Mouse (Mus musculus) E14TG2a.4 (cell line): ENCODE results near the gene Pianp.
"Not testable (repeated sequence)": the region's sequence is repeated elsewhere in the genome, so short reads cannot be mapped to it uniquely, and the experiment has no call there.

ENCODE experiments used
- H3K27me3 ChIP-seq: 2 replicates; pipeline ENCODE4 v1.6.1; 2014; ENCODE audit warnings: low read length, control low read depth; ENCODE audit not compliant: insufficient read depth
- H3K36me3 ChIP-seq: 2 replicates; pipeline ENCODE4 v1.6.1; 2014; ENCODE audit warnings: low read length, control low read depth; ENCODE audit not compliant: insufficient read depth
- H3K4me1 ChIP-seq: replicated peaks from 2 replicates; pipeline ENCODE4 v1.6.1; 2014; ENCODE audit warnings: low read depth, low read length, control low read depth
- H3K4me3 ChIP-seq: replicated peaks from 2 replicates; pipeline ENCODE4 v1.5.1; 2014; ENCODE audit warnings: mild to moderate bottlenecking, low read length
- H3K9me3 ChIP-seq: 2 replicates; pipeline ENCODE4 v1.6.1; 2014; ENCODE audit warnings: low read length, control low read depth
- CTCF ChIP-seq: conservative IDR thresholded peaks from 2 replicates; pipeline ENCODE4 v1.5.1; 2014; ENCODE audit warnings: low read length
- NANOG ChIP-seq: IDR thresholded peaks from 2 replicates; pipeline ENCODE4 v1.6.1; 2014; ENCODE audit warnings: borderline replicate concordance, low read length, mixed read lengths
- POU5F1 ChIP-seq: IDR thresholded peaks from 2 replicates; pipeline ENCODE4 v1.6.1; 2014; ENCODE audit warnings: low read length, borderline replicate concordance

The Pianp gene

DNA sequence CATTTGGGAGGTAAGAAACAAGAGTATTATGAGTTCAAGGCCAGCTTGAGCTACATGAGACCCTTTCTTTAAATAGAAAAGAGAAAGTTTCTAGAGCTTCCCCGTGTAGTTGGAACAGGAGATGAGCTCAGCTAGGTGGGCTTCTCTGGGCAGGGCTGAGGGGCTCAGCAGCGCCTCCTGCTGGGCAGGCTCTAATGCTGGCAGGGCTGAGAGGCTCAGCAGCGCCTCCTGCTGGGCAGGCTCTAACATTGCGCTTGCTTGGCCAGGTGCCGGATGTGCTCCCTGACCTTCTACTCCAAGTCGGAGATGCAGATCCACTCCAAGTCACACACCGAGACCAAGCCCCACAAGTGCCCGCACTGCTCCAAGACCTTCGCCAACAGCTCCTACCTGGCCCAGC, 34.0 kb downstream of the Pianp start:
- not testable (repeated sequence) for H3K4me3 ChIP-seq, H3K9me3 ChIP-seq, H3K27me3 ChIP-seq
- Histone ChIP-seq H3K36me3 (peaks cover 75% of the 10 kb centered on the region), H3K4me1 (peaks cover 17% of the 10 kb centered on the region)
- peak; percentile 96 for TF ChIP-seq CTCF

- Histone ChIP-seq H3K4me1 (peaks cover 17% of the 10 kb centered on the region), H3K4me3 (peak overlapping the region; percentile 50), H3K27me3 (no peaks in the 10 kb centered on the region), H3K36me3 (peaks cover 75% of the 10 kb centered on the region), H3K9me3 (no peaks in the 10 kb centered on the region)
- TF ChIP-seq POU5F1 (no peak), NANOG (no peak), CTCF (no peak)
Measured at GRCm38 (mm10) chr6:125031604-125032003, 35.1 kb downstream of the Pianp start.

- no peak for TF ChIP-seq NANOG
- TF ChIP-seq POU5F1, result no peak
- TF ChIP-seq CTCF, result no peak
- H3K9me3 ChIP-seq, result no peaks in the 10 kb centered on the region
- peaks cover 68% of the 10 kb centered on the region for H3K36me3 ChIP-seq
- no peaks in the 10 kb centered on the region for H3K27me3 ChIP-seq
- peaks cover 36% of the 10 kb centered on the region for H3K4me1 ChIP-seq
- peak overlapping the region; percentile 91 for H3K4me3 ChIP-seq
Measured at GRCm38 (mm10) chr6:125038666-125039065, 42.2 kb downstream of the Pianp start.

GRCm38 (mm10) chr6:125039131-125039530, 42.6 kb downstream of the Pianp start:
- no peak for TF ChIP-seq CTCF
- TF ChIP-seq POU5F1, result no peak
- no peak for TF ChIP-seq NANOG
- Histone ChIP-seq H3K36me3 (peaks cover 68% of the 10 kb centered on the region), H3K4me1 (peaks cover 36% of the 10 kb centered on the region)

GRCm38 (mm10) chr6:125039533-125040153, 43.1 kb downstream of the Pianp start, which contains the start of gene Ing4:
Gene Ing4 (plus strand): TSS chr6:125039760.
- Histone ChIP-seq H3K4me1 (peaks cover 36% of the 10 kb centered on the region), H3K9me3 (no peaks in the 10 kb centered on the region), H3K27me3 (no peaks in the 10 kb centered on the region), H3K36me3 (peaks cover 68% of the 10 kb centered on the region), H3K4me3 (peak within 1 kb of the TSS; percentile 91)
- TF ChIP-seq POU5F1 (no peak), NANOG (no peak), CTCF (no peak)

More at GRCm38 (mm10) chr6:125039131-125039530, 42.6 kb downstream of the Pianp start:
- Histone ChIP-seq H3K9me3 (no peaks in the 10 kb centered on the region), H3K4me3 (peak overlapping the region; percentile 91), H3K27me3 (no peaks in the 10 kb centered on the region)

GRCm38 (mm10) chr6:125040221-125040620, 43.7 kb downstream of the Pianp start:
- no peaks in the 10 kb centered on the region for H3K9me3 ChIP-seq
- H3K27me3 ChIP-seq, result no peaks in the 10 kb centered on the region
- H3K36me3 ChIP-seq, result peaks cover 68% of the 10 kb centered on the region
- TF ChIP-seq POU5F1, result no peak
- no peak for TF ChIP-seq NANOG
- no peak for TF ChIP-seq CTCF
- H3K4me3 ChIP-seq, result peak overlapping the region; percentile 91
- peaks cover 36% of the 10 kb centered on the region for H3K4me1 ChIP-seq

DNA sequence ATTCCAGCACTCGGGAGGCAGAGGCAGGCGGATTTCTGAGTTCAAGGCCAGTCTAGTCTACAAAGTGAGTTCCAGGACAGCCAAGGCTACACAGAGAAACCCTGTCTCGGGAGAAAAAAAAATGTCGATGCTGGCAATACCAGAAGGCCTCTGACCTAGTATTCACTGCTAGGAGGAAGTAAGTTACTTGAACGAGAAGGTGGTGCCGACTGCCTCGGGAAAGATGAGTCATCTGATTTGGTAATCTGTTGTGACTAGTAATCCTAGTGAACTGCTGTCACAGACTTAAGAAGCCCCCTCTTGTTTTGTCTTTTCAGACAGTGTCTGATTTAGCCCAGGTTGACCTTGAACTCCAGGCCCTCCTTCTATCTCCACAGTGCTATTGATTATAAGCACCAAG, 44.6 kb downstream of the Pianp start:
- no peak overlapping the region for H3K4me3 ChIP-seq
- H3K9me3 ChIP-seq, result no peaks in the 10 kb centered on the region
- TF ChIP-seq NANOG (no peak), POU5F1 (no peak), CTCF (no peak)
- peaks cover 42% of the 10 kb centered on the region for H3K4me1 ChIP-seq
- H3K36me3 ChIP-seq, result peaks cover 67% of the 10 kb centered on the region
- H3K27me3 ChIP-seq, result no peaks in the 10 kb centered on the region

DNA sequence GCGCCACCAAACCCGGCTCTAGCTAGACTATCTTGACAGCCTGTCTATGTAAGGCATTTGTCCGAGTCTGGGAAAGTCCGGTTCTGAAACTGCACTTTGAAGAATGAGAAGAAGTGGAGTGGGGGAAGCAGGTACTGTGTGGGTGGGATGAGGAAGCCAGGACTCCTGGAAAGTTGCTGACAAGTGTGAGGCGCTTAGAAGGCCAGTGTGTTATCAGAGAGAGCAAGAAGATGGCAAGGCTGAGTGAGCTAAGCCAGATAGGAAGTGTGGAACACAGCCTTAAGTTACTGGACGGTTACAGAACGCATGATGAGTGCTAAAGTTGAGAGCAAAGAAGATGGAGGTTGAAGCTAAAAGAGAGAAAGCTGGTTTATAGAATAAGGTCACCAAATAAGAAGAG, 45.6 kb downstream of the Pianp start:
- Histone ChIP-seq H3K9me3 (no peaks in the 10 kb centered on the region), H3K4me3 (no peak overlapping the region), H3K36me3 (peaks cover 66% of the 10 kb centered on the region), H3K27me3 (no peaks in the 10 kb centered on the region), H3K4me1 (peaks cover 50% of the 10 kb centered on the region)
- TF ChIP-seq POU5F1, result no peak
- no peak for TF ChIP-seq CTCF
- no peak for TF ChIP-seq NANOG

GRCm38 (mm10) chr6:125046691-125047090, 50.2 kb downstream of the Pianp start:
- Histone ChIP-seq H3K36me3 (peaks cover 72% of the 10 kb centered on the region), H3K4me3 (no peak overlapping the region)
- TF ChIP-seq POU5F1 (no peak), CTCF (peak; percentile 83), NANOG (no peak)

More at GRCm38 (mm10) chr6:125046691-125047090, 50.2 kb downstream of the Pianp start:
- peaks cover 6% of the 10 kb centered on the region; the same call in 1 of the 2 replicates for H3K27me3 ChIP-seq
- peaks cover 65% of the 10 kb centered on the region for H3K4me1 ChIP-seq
- no peaks in the 10 kb centered on the region for H3K9me3 ChIP-seq
